In the genomic region with DNA sequence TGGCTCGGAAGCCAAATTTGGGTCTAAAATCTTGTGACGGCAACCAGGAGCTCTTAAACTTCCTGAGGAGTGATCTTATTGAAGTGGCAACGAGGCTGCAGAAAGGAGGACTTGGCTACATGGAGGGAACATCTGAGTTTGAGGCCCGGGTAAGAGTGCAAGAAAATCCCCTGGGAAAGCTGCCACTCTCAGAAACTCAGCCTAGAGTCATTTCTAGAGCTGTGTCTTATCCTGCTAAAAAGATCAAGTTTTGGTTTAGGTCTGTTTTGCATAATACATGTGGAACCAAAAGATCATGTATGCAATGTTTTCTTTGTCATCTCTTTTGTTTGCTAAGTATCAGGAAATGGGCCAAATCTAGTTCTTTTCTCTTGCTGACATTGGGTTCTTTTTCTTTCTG, we compare ENCODE assay signal across 1 mouse cellular context.
TF ChIP-seq lines count a peak whose summit lies in the region.

No protein-coding gene starts in this region.

TF ChIP-seq in CH12.LX, 34 proteins besides CTCF, POLR2A, EP300 and RAD21 (continued from another document):
- peak; percentile 91 for TF ChIP-seq IRF4 (IDR thresholded peaks at IDR 0.05; ENCODE audit: low read depth, low read length)
- 0 out of 2 replicates have a peak, but pooled peaks have one; percentile 25 for TF ChIP-seq JUN (IDR thresholded peaks at IDR 0.05; ENCODE audit: insufficient read depth, low read depth, low read length)
- no peak for TF ChIP-seq ZMIZ1 (IDR thresholded peaks at IDR 0.05; ENCODE audit: low read depth, low read length)
TF ChIP-seq in CH12.LX: peak in this region for 6.
